Mouse (Mus musculus) liver (tissue): ENCODE results near the gene Inpp4b.

Experiments used
- DNase-seq: peaks from one replicate; pipeline ENCODE4 v3.0.0-alpha.2; 2020; ENCODE audit warnings: mixed read lengths

The Inpp4b gene

GRCm38 (mm10) chr8:81849976-81850375, 507.6 kb downstream of the Inpp4b start:
- DNase-seq: no peak

DNA sequence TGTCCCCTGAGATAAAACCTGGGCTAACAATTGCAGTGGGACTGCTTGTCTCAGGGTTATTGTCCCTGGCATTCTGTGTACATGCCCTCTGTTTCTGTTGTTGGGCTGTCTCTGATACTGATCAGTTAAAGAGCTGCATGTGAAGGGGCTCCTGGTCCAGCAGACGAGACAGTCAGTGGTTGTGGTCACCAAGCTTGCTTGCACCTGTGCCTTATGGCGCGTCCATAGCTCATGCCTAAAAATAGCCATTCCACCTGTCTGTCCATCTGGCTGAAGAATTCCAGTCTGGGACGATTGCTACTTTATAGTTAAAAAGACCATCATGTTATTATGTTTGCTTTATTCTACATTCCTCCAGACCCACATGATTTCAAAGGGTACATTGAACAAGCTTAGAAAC, 510.8 kb downstream of the Inpp4b start:
- DNase-seq: no peak

DNA sequence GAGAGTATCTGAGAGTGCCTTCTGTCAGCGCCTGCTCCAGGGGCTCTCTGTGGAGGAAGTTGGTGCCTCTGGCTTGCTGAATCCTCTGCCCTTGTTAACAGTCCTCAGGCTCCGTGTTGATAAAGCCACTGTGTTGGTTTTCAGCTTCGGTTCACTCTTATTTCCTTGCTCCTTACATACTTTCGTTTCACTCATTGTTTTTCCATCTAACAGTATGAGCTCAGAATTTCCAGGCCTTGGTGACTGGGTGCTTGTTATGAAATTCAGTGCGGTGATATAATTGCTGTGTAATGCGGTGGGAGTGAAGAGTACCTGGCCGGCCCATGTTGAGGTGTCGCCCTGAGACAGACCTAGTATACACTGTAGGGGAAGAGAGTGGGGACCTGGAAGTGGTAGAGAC, 512.2 kb downstream of the Inpp4b start:
- DNase-seq: no peak

- DNase-seq: no peak
Measured at GRCm38 (mm10) chr8:81855009-81855408, 512.7 kb downstream of the Inpp4b start.

DNA sequence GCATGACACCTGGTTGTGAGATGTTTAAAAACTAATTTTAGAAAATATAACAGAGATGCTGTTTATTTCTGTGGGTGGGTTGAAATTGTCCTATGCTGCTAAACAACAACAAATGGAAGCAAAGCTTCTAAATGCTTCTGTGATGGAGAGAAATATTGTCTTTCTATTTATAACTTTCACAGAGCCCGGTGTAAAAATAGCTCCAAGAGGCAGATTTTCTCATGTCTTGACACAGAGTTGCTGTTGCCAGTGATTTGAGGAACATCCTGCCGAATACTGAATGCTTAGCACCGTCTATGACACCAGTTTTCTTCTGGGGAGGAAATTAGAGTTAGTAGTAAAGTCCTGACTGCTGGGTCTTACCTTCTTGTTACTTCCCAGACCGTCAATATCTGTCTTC, 513.8 kb downstream of the Inpp4b start:
- DNase-seq: no peak

GRCm38 (mm10) chr8:81856608-81857007, 514.3 kb downstream of the Inpp4b start:
- no peak for DNase-seq

GRCm38 (mm10) chr8:81858393-81858792, 516.0 kb downstream of the Inpp4b start:
- DNase-seq: no peak

DNA sequence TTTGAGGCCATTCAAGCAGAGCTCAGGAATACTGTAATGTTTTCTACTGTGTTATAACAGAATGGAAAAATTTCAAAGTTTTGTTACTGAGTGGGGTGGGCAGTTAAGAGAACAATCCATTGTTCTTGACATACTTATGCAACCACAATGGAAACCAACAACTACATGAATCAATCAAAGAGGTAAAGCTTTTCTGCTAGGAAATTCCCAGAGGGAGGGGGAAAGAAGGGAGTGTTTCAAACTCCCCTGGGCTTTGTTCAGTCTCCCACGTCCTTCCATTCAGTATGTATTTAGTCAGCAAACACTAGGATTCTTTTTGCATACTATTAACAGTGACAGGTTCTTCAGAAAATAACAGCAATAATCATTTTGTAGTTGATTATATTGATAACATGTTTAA, 517.4 kb downstream of the Inpp4b start:
- no peak for DNase-seq

DNA sequence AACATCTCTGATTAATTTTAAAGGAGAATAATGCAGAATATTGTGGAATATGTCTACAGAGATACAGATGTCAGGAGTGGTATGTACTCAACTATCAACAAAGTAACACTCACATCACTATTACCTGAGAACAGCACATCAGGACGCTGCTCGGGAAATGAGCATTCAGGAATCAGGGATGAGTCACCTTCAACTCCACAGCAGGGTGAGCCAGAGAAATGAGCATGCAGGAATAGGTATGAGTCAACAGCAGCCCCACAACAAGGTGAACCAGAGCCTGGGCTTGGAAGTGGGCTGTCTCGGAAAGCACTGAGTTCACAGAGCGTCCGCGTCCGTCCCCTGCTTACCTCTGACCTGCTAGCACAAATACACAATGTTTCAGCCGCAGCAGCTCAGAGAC, 519.0 kb downstream of the Inpp4b start:
- DNase-seq: no peak

DNA sequence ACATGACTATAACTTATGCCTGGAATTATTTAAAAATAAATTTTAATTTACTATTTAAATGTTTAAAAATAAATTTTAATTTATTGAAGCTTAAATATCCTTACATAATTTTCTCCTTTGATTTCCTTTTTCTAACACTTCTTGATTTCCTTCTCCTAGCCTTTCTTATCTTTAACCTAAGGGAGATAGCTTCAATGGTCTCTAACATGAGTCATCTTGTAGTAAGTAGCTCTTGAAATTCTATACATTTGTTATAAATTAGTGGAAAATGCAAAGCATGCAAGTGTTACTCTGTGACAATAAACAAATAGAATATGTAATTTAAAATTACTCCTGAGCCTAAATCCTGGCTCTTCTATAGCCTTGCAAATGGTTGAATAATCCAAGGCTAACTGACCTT, 520.4 kb downstream of the Inpp4b start:
- no peak for DNase-seq

DNA sequence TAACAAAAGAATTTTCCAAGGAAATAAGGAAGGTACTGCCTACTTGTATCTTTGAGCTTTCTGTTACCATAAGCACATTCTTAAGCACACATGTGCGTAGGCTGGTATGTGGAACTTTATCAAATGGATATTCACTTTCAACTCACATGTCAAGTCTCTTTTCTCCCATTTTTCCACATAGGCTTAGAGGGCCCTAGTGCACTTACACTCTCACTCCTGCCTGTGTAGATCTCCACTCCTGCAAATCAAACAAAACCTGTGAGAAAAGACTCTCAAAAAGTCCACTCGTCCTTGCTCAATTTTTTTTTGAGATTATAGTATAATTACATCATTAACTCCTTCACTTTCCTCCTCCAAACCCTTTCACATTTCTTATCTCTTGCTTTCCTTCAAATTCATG, 522.0 kb downstream of the Inpp4b start:
- no peak for DNase-seq

DNA sequence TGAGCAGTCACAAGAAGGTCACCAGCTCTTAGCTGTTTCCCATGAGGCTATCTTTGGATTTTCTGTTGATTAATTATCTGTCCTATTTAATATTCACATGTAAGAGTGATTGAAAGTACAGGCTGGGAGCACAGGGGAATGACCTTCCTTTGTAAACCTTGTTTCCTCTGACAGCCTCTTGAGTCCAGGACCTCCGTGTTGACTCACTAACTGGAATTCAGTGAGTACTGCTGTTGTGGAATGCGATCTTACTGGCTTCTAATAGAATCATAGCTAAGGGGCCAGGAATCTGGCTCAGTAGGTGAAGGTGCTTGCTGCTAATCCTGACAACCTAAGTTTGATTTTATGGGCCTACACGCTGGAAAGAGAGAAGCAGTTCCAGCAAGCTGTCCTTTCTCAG, 523.3 kb downstream of the Inpp4b start:
- DNase-seq: no peak

GRCm38 (mm10) chr8:81867020-81867419, 524.7 kb downstream of the Inpp4b start:
- DNase-seq: no peak

- DNase-seq: no peak
Measured at GRCm38 (mm10) chr8:81870466-81870865, 528.1 kb downstream of the Inpp4b start.

DNA sequence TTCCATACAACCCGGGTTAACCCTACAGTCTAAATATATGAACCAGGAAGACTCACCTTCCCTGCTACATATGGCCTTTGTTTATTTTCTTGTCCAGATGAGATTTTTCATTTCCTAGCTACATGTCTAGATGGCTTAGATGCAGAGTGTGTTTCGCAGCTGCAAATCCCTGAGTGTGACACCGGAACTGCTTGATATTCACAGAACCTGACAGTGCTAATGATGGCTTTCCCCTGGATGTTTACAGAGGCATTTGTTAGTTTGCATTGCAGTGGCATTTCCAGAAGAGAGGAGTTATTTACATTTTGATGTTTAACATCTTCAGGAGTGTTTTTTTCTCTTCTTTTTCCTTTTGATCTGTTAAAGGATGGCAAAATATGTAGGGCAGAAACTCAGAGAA, 537.7 kb downstream of the Inpp4b start:
- no peak for DNase-seq

GRCm38 (mm10) chr8:81884195-81884594, 541.8 kb downstream of the Inpp4b start:
- DNase-seq: no peak

DNA sequence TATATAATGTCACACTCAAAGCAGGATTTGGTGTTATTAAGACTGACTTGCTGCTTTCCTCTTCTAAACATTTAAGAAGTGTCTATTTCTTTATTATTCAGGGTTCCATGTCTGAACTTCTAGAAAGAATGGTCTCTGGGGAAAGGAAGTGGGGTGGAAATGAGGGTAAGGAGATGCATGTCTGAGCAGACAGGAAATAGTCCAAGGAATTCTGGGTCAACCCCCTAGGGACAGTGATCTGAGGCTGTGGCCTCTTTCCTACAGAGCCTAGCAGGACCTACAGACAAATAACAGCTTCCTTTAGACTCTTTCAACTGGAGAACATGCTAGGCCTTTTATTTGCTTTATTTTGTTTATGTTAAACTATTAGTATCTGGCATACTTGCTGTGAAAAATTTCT, 546.5 kb downstream of the Inpp4b start:
- no peak for DNase-seq

GRCm38 (mm10) chr8:81893292-81893691, 550.9 kb downstream of the Inpp4b start:
- no peak for DNase-seq

DNA sequence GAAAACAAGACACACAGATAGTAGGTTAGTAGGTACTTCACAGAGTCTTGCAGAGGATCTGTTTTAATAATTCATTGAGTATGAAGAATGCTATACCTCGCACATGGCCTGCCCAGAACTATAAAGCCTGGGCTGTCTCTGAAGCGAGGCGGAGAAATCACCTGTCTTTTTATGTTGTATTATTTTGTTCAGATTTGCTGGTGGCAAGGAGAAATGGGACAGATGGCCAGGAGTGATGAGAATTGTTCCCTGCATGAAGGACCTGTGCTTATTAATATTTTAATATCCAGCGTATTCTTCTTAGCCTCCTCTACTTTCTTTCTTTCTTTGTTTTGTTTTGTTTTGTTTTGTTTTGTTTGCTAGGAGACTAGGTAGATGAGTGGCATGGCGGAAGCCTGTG, 604.5 kb downstream of the Inpp4b start:
- no peak for DNase-seq

DNA sequence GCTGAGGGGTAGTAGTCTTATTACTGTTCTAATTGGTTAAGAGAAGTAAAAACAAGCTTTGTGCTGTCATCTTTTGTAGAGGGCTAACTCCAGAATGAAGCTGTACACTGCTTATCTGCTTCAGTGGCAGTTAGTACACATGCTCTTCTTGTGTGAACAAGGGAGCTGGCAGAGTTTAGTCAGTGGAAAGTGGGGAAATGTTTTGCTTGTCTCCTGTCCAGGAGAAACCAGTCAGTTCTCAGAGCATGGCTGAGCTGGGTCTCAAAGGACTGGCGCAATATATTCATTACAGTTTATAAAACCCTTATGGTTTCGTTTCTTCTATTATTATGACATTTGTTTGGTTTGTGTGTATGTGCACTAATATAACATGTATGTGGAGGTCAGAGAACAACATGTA, 610.7 kb downstream of the Inpp4b start:
- DNase-seq: no peak

GRCm38 (mm10) chr8:81985128-81985665, 642.8 kb downstream of the Inpp4b start:
- DNase-seq: no peak

DNA sequence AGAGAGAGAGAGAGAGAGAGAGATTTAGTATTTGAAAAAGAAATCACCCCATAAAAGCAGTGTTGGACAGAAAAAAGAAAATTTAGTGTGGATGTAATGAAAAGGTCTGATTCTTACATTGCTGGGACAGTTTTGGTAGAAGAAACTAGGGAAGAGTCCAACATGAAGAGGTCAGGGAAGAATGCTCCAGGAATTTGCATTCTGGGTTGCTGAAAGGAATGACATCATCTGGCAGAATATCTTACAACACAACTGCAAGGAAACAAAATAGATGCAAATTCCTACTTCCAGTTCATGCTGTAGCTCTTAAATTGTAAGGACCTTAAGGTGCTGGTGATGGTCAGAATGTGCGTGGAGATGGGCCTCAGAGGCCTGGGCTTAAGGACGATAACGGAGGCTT, 650.6 kb downstream of the Inpp4b start:
- no peak for DNase-seq

DNA sequence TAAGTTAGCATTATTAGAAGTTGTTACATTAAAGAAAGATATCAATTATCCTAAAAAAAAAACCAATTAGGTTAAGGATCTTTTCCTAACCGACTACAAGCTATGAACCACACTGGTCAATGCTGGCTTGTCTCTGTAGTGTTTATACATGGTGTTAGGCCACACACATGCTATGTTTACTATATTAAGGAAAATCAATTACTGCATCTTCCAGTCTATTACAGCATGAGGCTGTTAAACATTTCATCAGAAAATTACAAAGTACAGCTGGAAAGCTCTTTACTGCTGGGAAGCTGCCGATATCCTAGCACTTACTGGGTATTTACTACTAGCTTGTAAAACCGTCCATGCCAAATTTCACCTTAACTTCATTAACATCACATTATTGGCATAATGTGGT, 653.9 kb downstream of the Inpp4b start:
- no peak for DNase-seq

GRCm38 (mm10) chr8:81996823-81997222, 654.5 kb downstream of the Inpp4b start:
- DNase-seq: no peak

DNA sequence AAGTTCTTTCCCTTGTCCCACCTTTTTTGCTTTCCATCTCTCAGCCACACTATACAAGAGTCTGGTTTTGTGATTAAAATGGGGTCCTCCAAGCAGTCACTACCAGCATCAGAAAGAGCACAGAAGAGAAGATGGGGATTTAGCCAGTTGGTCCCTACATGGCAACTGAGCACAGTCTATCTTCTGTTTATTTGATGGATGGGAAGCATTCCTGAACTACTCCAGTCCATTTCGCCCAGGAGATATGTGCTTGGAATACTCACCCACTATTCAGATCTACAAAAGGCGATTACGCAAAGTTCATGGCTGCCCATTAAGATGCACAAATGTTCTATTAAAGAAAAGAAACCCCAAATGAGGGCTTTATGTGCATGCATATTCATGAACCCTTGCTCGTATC, 661.8 kb downstream of the Inpp4b start:
- DNase-seq: no peak

- DNase-seq: no peak
Measured at GRCm38 (mm10) chr8:82005466-82005865, 663.1 kb downstream of the Inpp4b start.
